Mouse (Mus musculus) heart, embryonic 11.5 days (tissue): ENCODE data around the gene Nexn. TPM values are rescaled to one million over a fixed set of nuclear protein-coding genes. Genes with fewer than 3 reads are reported as not detected.
A peak's percentile ranks its signal among the peaks of the same experiment; 100 is the strongest.

Experiments used
- ATAC-seq: fragments of 200-750 bp; cut with Nextera tagmentation; replicated peaks from 2 replicates; pipeline ENCODE4 v1.8.0; 2017; ENCODE audit warnings: moderate library complexity; ENCODE audit not compliant: insufficient number of reproducible peaks, low FRiP score, low TSS enrichment
- H3K27ac ChIP-seq: fragments of 300-500 bp; sonication (generic); 2 replicates; pipeline ENCODE4 v1.5.1; 2014; ENCODE audit warnings: mild to moderate bottlenecking, low read depth, low read length
- H3K27me3 ChIP-seq: fragments of 300-500 bp; sonication (generic); 2 replicates; pipeline ENCODE4 v1.6.1; 2014; ENCODE audit warnings: mild to moderate bottlenecking, low read length, mixed read lengths; ENCODE audit not compliant: control insufficient read depth, insufficient read depth
- H3K36me3 ChIP-seq: fragments of 300-500 bp; sonication (generic); 2 replicates; pipeline ENCODE4 v1.6.1; 2014; ENCODE audit warnings: mild to moderate bottlenecking, low read length, moderate library complexity, mixed read lengths; ENCODE audit not compliant: control insufficient read depth, insufficient read depth
- H3K4me1 ChIP-seq: fragments of 300-500 bp; sonication (generic); 2 replicates; pipeline ENCODE4 v1.6.1; 2014; ENCODE audit warnings: low read length; ENCODE audit not compliant: control insufficient read depth, insufficient read depth
- H3K4me2 ChIP-seq: fragments of 300-500 bp; sonication (generic); 2 replicates; pipeline ENCODE4 v1.6.1; 2014; ENCODE audit warnings: mild to moderate bottlenecking, moderate library complexity
- H3K4me3 ChIP-seq: fragments of 300-500 bp; sonication (generic); 2 replicates; pipeline ENCODE4 v1.5.1; 2014; ENCODE audit warnings: low read depth, low read length
- H3K9ac ChIP-seq: fragments of 300-500 bp; sonication (generic); 2 replicates; pipeline ENCODE4 v1.6.1; 2014; ENCODE audit warnings: mild to moderate bottlenecking, low read depth, low read length, moderate library complexity
- H3K9me3 ChIP-seq: fragments of 300-500 bp; sonication (generic); replicated peaks from 2 replicates; pipeline ENCODE4 v1.6.1; 2016; ENCODE audit warnings: low read length; ENCODE audit not compliant: control insufficient read depth
- WGBS: fragments of 180-500 bp; shearing (Covaris S2); extraction: QIAGEN DNeasy Blood & Tissue Kit; methylation state at CpG from one replicate; pipeline ENCODE4 v1.1.7; 2014; ENCODE audit not compliant: insufficient replicate concordance; 5-methylcytosine and 5-hydroxymethylcytosine counted together
- polyA plus RNA-seq: library from polyadenylated mRNA; unstranded; fragments of >200 nt; fragmentation: Nextera tagmentation; extraction: Ambion mirVana; gene quantifications from 2 replicates; pipeline ENCODE4 v1.2.1, GENCODE M21; 2014

Gene Nexn
- polyA plus RNA-seq, 1 experiment from 2014 or later = 210 TPM

DNA sequence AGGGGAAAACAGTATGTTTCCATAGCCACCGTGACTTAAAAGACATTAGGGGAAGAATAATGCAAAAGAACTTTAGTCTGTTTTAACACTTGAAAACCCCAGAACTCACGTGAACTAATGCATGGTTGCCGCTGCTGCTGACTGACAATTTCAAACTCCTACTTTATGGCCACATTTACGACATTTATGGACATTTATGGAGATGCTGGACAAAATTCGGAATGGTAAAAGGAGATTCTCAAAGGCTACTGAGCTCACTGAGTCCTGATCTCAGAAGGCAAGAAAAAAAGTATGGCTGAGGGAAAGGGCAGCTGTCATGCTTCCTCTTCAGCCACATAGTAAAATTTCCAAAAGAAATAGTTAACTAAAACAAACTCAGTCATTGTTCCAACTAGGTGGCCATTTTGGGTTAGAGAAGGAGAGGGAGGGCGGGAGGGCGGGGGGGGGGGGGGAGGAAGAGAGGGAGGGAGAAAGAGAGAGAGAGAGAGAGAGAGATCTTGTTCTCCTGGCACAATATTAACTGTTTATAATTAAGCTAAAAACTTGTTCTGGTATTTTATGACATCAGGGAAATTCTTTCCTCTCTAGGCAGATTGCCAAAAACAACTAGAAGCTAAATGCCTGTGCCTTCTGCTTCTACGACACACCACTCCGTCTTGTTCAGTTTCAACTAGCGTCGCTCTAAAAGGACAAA is 73.8 kb downstream of the Nexn start:
- Histone ChIP-seq H3K36me3 (no peaks in the 10 kb centered on the region), H3K4me3 (peak overlapping the region; percentile 51), H3K27me3 (no peaks in the 10 kb centered on the region), H3K27ac (peak overlapping the region; percentile 89), H3K9me3 (no peaks in the 10 kb centered on the region), H3K4me1 (peaks cover 19% of the 10 kb centered on the region), H3K4me2 (peak overlapping the region; percentile 83), H3K9ac (peak overlapping the region; percentile 80)
- ATAC-seq = no peak
- 27% methylated on average over 10 of the region's 11 CpGs for WGBS

DNA sequence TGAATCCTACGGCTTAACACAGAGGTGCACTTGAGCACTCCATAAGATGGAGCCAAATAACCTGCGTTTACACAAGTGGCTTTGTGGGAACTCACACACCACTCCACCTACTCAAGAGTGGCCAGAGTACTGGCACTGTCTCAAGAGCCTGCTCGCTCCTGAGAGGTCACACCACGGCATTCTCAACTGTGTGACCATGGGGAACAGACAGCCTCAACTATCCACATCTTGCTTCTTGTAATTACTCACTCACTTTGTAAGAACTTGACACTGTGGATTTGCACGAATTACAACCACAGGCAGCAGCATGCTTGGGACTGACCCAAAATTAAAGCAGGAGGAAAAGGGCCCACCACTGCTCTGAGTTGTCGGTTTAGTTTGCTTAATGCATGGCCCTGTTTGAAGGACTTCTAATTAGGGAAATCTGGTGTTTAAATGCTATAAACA is 74.3 kb downstream of the Nexn start:
- H3K4me1 ChIP-seq = peaks cover 20% of the 10 kb centered on the region
- H3K9me3 ChIP-seq = no peaks in the 10 kb centered on the region
- H3K9ac ChIP-seq = peak overlapping the region; percentile 80
- peak overlapping the region; percentile 89 for H3K27ac ChIP-seq
- peak; percentile 71 for ATAC-seq
- no peaks in the 10 kb centered on the region for H3K27me3 ChIP-seq
- 9% methylated on average over 6 of the region's 6 CpGs for WGBS
- H3K36me3 ChIP-seq = no peaks in the 10 kb centered on the region
- H3K4me2 ChIP-seq = peak overlapping the region; percentile 83
- H3K4me3 ChIP-seq = peak overlapping the region; percentile 51

DNA sequence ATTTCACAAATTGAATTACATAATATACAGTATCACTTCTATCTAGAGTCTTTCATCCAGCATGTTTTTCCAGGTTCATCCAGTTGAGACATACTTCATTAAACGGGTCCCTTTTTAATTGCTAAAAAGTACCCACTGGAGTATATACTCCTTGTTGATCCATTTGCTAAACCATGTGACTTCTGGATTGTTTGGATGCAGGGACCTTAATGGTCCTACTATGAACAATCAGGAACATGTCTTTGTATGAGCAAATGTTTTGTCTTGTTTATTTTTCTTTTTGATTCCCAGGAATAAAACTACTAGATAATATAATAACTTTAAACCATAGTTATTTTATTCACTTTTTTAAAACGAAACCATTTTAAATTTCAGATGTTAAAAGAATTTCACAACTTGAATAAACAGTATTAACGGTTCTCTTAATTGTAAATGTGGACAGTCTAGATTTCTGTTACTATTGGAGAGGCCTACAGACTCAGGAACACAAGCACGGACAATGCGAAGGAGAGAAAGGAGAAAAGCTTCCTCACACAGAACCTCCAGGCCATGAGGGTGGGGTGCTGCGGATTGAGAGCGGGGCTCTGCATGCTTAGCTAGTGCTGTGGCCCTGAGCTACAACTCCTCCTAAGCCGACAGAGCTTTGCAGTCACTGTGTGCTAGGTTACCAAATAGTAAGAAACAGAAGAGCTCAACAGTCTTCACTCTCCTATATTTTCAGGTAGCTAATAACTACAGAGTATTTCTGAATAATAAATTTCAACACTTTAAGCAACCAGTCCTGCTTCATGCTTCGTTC is 75.3 kb downstream of the Nexn start:
- peak overlapping the region; percentile 83 for H3K4me2 ChIP-seq
- H3K9me3 ChIP-seq = no peaks in the 10 kb centered on the region
- no peaks in the 10 kb centered on the region for H3K36me3 ChIP-seq
- no peak overlapping the region for H3K27ac ChIP-seq
- peak overlapping the region; percentile 51 for H3K4me3 ChIP-seq
- no peaks in the 10 kb centered on the region for H3K27me3 ChIP-seq
- peak overlapping the region; percentile 66 for H3K9ac ChIP-seq
- peaks cover 24% of the 10 kb centered on the region for H3K4me1 ChIP-seq
- ATAC-seq = no peak
- 64% methylated on average over 9 of the region's 9 CpGs for whole genome bisulfite sequencing

DNA sequence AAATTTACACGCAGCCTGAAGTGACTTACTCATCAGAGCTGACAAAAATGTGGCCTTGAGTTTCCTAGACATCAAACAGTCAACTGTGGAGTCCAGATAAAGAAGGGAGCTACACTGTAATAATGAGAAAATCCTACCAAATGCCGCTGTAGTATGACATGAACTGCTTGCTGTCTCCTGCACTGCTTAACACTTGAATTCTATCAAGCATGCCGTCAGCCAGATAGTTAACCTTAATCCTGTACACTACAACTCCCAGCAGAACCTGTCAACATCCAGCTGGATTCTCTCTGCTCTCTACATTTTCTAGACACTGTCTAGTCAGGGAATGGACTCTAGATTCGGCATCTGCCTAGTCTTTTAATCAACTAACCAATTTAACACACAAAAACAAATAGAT is 76.8 kb downstream of the Nexn start:
- WGBS = 23% methylated on average over 4 of the region's 4 CpGs
- H3K4me1 ChIP-seq = peaks cover 24% of the 10 kb centered on the region
- H3K4me3 ChIP-seq = no peak overlapping the region
- peak overlapping the region; percentile 2; the same call in 1 of the 2 replicates for H3K9ac ChIP-seq
- no peaks in the 10 kb centered on the region for H3K9me3 ChIP-seq
- H3K27ac ChIP-seq = peak overlapping the region; percentile 46; the same call in 1 of the 2 replicates
- ATAC-seq = no peak
- H3K27me3 ChIP-seq = no peaks in the 10 kb centered on the region
- peaks cover 4% of the 10 kb centered on the region; the same call in 1 of the 2 replicates for H3K36me3 ChIP-seq
- peak overlapping the region; percentile 51 for H3K4me2 ChIP-seq

Other genes starting within 250 kb of the Nexn start
- gene Gipc2, start 100.1 kb downstream of the Nexn start, polyA plus RNA-seq = 3.8 and 4.4 TPM in 2 replicates
- gene Dnajb4, start 56.0 kb downstream of the Nexn start, polyA plus RNA-seq = 46.2 and 49.0 TPM in 2 replicates
- gene Fubp1, start 55.9 kb downstream of the Nexn start, polyA plus RNA-seq = 158 TPM in 2 replicates
- 12.8 and 16.7 TPM in 2 replicates for gene Miga1, start 74.1 kb upstream of the Nexn start, polyA plus RNA-seq
- 31.9 and 35.1 TPM in 2 replicates for gene Usp33, start 80.1 kb upstream of the Nexn start, polyA plus RNA-seq
- 43.0 and 46.6 TPM in 2 replicates for gene Zzz3, start 129.1 kb upstream of the Nexn start, polyA plus RNA-seq